Mouse (Mus musculus) MEL (cell line): ENCODE measurements around the gene Sept3.

Experiments
- BHLHE40 ChIP-seq: IDR thresholded peaks from 2 replicates; pipeline ENCODE4 v1.6.1; 2012; ENCODE audit warnings: low read depth, mild to moderate bottlenecking, inconsistent platforms, low read length, improper control_type of control experiment, borderline replicate concordance
- CTCF ChIP-seq, 3 experiments: IDR thresholded peaks in 2 of 3; conservative IDR thresholded peaks in 1 of 3; 2 replicates each; pipeline ENCODE4 v1.5.1; 2011 to 2012; ENCODE audit warnings: low read length in 3 of 3, low read depth in 2 of 3, mild to moderate bottlenecking in 2 of 3, improper control_type of control experiment in 1 of 3, inconsistent platforms in 1 of 3, mixed read lengths in 1 of 3, moderate library complexity in 1 of 3; ENCODE audit not compliant: control insufficient read depth in 1 of 3, insufficient read depth in 1 of 3, poor library complexity in 1 of 3, severe bottlenecking in 1 of 3
- E2F4 ChIP-seq: IDR thresholded peaks from 2 replicates; pipeline ENCODE4 v1.6.1; 2011; ENCODE audit warnings: low read depth, low read length, improper control_type of control experiment, borderline replicate concordance
- ELF1 ChIP-seq: IDR thresholded peaks from 2 replicates; pipeline ENCODE4 v1.6.1; 2014; ENCODE audit warnings: low read depth, mild to moderate bottlenecking, inconsistent platforms, low read length, improper control_type of control experiment, moderate library complexity
- EP300 ChIP-seq, 2 experiments: IDR thresholded peaks; 2 replicates each; pipeline ENCODE4 v1.6.1; 2011; ENCODE audit warnings: improper control_type of control experiment in 2 of 2, low read length in 2 of 2, low read depth in 1 of 2, mild to moderate bottlenecking in 1 of 2
- GATA1 ChIP-seq: IDR thresholded peaks from 2 replicates; pipeline ENCODE4 v1.6.1; 2011; ENCODE audit warnings: low read depth, low read length, improper control_type of control experiment
- KAT2A ChIP-seq: conservative IDR thresholded peaks from 2 replicates; pipeline ENCODE4 v1.6.1; 2012; ENCODE audit warnings: low read depth, low read length, improper control_type of control experiment, inconsistent platforms
- MAX ChIP-seq: IDR thresholded peaks from 2 replicates; pipeline ENCODE4 v1.6.1; 2011; ENCODE audit warnings: low read length, improper control_type of control experiment
- NRF1 ChIP-seq: IDR thresholded peaks from 2 replicates; pipeline ENCODE4 v1.6.1; 2014; ENCODE audit warnings: low read depth, mild to moderate bottlenecking, inconsistent platforms, low read length, improper control_type of control experiment, moderate library complexity; ENCODE audit not compliant: poor library complexity, insufficient read depth, severe bottlenecking
- POLR2A ChIP-seq, 2 experiments: IDR thresholded peaks; 2 replicates each; pipeline ENCODE4 v1.6.1; 2011 to 2012; ENCODE audit warnings: low read length in 2 of 2, mild to moderate bottlenecking in 2 of 2, control low read depth in 1 of 2, improper control_type of control experiment in 1 of 2, low read depth in 1 of 2, moderate library complexity in 1 of 2; ENCODE audit not compliant: control insufficient read depth in 1 of 2, insufficient read depth in 1 of 2, poor library complexity in 1 of 2
- POLR2AphosphoS5 ChIP-seq: IDR thresholded peaks from 2 replicates; pipeline ENCODE4 v1.6.1; 2012; ENCODE audit warnings: low read depth, borderline replicate concordance, mild to moderate bottlenecking, inconsistent platforms, low read length, moderate library complexity, mixed read lengths
- RAD21 ChIP-seq: IDR thresholded peaks from 2 replicates; pipeline ENCODE4 v1.6.1; 2011; ENCODE audit warnings: mild to moderate bottlenecking, low read depth, low read length, improper control_type of control experiment
- TAL1 ChIP-seq: IDR thresholded peaks from 2 replicates; pipeline ENCODE4 v1.6.1; 2012; ENCODE audit warnings: mild to moderate bottlenecking, inconsistent platforms, low read length, moderate library complexity, mixed read lengths
- TBP ChIP-seq: IDR thresholded peaks from 2 replicates; pipeline ENCODE4 v1.8.0; 2011; ENCODE audit warnings: low read depth, low read length, improper control_type of control experiment

DNA sequence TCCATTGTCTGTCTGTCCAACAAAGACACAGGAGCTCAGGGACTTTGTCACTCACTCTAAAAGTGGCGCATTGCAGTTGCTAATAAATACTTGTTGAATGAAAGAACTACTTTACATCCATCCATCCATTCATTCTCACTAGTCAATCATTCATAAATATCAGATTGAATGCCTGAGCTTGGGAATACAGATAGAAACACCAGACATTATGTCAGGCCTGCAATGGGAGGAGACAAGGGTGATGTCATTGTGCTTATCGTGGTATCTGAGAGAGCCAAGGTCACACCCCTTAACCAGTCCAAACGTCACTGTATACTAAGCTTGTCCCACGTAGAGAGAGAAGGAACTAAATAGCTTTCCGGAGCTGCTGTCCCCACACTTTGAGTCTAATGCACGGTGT is 22.6 kb upstream of the Sept3 start, which contains the start of gene 1500009C09Rik:
- TF ChIP-seq CTCF (IDR thresholded peaks at IDR 0.05 in 2 of 3, conservative IDR thresholded peaks at IDR 0.05 in 1 of 3; ENCODE audit: control insufficient read depth in 1 of 3, insufficient read depth in 1 of 3, low read depth in 2 of 3, low read length in 3 of 3, poor library complexity in 1 of 3, severe bottlenecking in 1 of 3) (no peak), POLR2AphosphoS5 (no peak), MAX (no peak), EP300 (IDR thresholded peaks at IDR 0.05; ENCODE audit: low read depth in 1 of 2, low read length in 2 of 2) (no peak), GATA1 (no peak), KAT2A (no peak), E2F4 (no peak), ELF1 (no peak), TAL1 (no peak), NRF1 (no peak), POLR2A (IDR thresholded peaks at IDR 0.05; ENCODE audit: control insufficient read depth in 1 of 2, insufficient read depth in 1 of 2, low read depth in 1 of 2, low read length in 2 of 2, poor library complexity in 1 of 2) (no peak), BHLHE40 (no peak), TBP (no peak), RAD21 (no peak)
